Mouse (Mus musculus): ENCODE results near the gene Cep112. TPM values are rescaled to one million over a fixed set of nuclear protein-coding genes. Genes with fewer than 3 reads are reported as not detected.

Gene Cep112
- polyA plus RNA-seq, 1 experiment from 2014 or later, result 12.4 TPM

Other genes starting within 250 kb of the Cep112 start
- 0.18 TPM in 1 of 2 replicates, not detected in the other for gene Apoh, start 81.8 kb upstream of the Cep112 start, polyA plus RNA-seq (2016; fragmentation: Nextera tagmentation; extraction: Ambion mirVana)
- gene Prkca, start 81.3 kb upstream of the Cep112 start, polyA plus RNA-seq (2016; fragmentation: Nextera tagmentation; extraction: Ambion mirVana), result 8.3 and 8.7 TPM in 2 replicates

Measured in hindbrain, embryonic 12.5 days (tissue).